Mouse (Mus musculus): ENCODE measurements around the gene Epop. TPM values are rescaled to one million over a fixed set of nuclear protein-coding genes. Genes with fewer than 3 reads are reported as not detected.
A peak's percentile ranks its signal among the peaks of the same experiment; 100 is the strongest.

The Epop gene
- polyA plus RNA-seq, 1 experiment from 2014 or later, result 4.1 TPM

- Histone ChIP-seq H3K4me2 (peak overlapping the region; percentile 95), H3K9me3 (ENCODE audit: control insufficient read depth, low read length) (no peaks in the 10 kb centered on the region), H3K27ac (ENCODE audit: low read depth, low read length) (no peak overlapping the region), H3K36me3 (ENCODE audit: control insufficient read depth, insufficient read depth, low read length) (no peaks in the 10 kb centered on the region), H3K4me1 (replicated peaks; ENCODE audit: control insufficient read depth, insufficient read depth, low read length) (peaks cover 28% of the 10 kb centered on the region), H3K27me3 (replicated peaks; ENCODE audit: control insufficient read depth, insufficient read depth, low read length) (peaks cover 78% of the 10 kb centered on the region), H3K4me3 (ENCODE audit: low read depth, low read length) (peak overlapping the region; percentile 74), H3K9ac (ENCODE audit: low read depth, low read length) (peak overlapping the region; percentile 75)
- peak; percentile 18 for ATAC-seq (replicated peaks; ENCODE audit: low FRiP score)
- DNase-seq (ENCODE audit: low spot score), result peak; percentile 65
- WGBS, result under 1% methylated on average over 104 of the region's 106 CpGs
Measured at GRCm38 (mm10) chr11:97628568-97629518, 659 bp downstream of the Epop start.

- Histone ChIP-seq H3K4me3 (ENCODE audit: low read depth, low read length) (peak overlapping the region; percentile 74), H3K27ac (ENCODE audit: low read depth, low read length) (no peak overlapping the region), H3K27me3 (replicated peaks; ENCODE audit: control insufficient read depth, insufficient read depth, low read length) (peaks cover 84% of the 10 kb centered on the region), H3K4me1 (replicated peaks; ENCODE audit: control insufficient read depth, insufficient read depth, low read length) (peaks cover 28% of the 10 kb centered on the region), H3K36me3 (ENCODE audit: control insufficient read depth, insufficient read depth, low read length) (no peaks in the 10 kb centered on the region), H3K9ac (ENCODE audit: low read depth, low read length) (peak overlapping the region; percentile 75; the same call in 1 of the 2 replicates), H3K9me3 (ENCODE audit: control insufficient read depth, low read length) (no peaks in the 10 kb centered on the region), H3K4me2 (peak overlapping the region; percentile 95)
- ATAC-seq (replicated peaks; ENCODE audit: low FRiP score) (no peak), DNase-seq (ENCODE audit: low spot score) (peak; percentile 69)
- WGBS, result 1% methylated on average over 28 of the region's 28 CpGs
Measured at GRCm38 (mm10) chr11:97628303-97628567, 1.3 kb downstream of the Epop start.

GRCm38 (mm10) chr11:97627556-97628302 is 1.8 kb downstream of the Epop start:
- H3K9me3 ChIP-seq (ENCODE audit: control insufficient read depth, low read length), result no peaks in the 10 kb centered on the region
- peaks cover 28% of the 10 kb centered on the region for H3K4me1 ChIP-seq (replicated peaks; ENCODE audit: control insufficient read depth, insufficient read depth, low read length)
- H3K9ac ChIP-seq (ENCODE audit: low read depth, low read length), result no peak overlapping the region
- H3K27me3 ChIP-seq (replicated peaks; ENCODE audit: control insufficient read depth, insufficient read depth, low read length), result peaks cover 84% of the 10 kb centered on the region
- H3K4me3 ChIP-seq (ENCODE audit: low read depth, low read length), result peak overlapping the region; percentile 74
- 6% methylated on average over 30 of the region's 30 CpGs for WGBS
- no peak overlapping the region for H3K27ac ChIP-seq (ENCODE audit: low read depth, low read length)
- ATAC-seq (replicated peaks; ENCODE audit: low FRiP score) (no peak), DNase-seq (ENCODE audit: low spot score) (no peak)
- no peaks in the 10 kb centered on the region for H3K36me3 ChIP-seq (ENCODE audit: control insufficient read depth, insufficient read depth, low read length)
- peak overlapping the region; percentile 95 for H3K4me2 ChIP-seq

GRCm38 (mm10) chr11:97626850-97627249 is 2.7 kb downstream of the Epop start:
- Histone ChIP-seq H3K4me3 (ENCODE audit: low read depth, low read length) (no peak overlapping the region), H3K9me3 (ENCODE audit: control insufficient read depth, low read length) (no peaks in the 10 kb centered on the region), H3K4me2 (peak overlapping the region; percentile 95), H3K36me3 (ENCODE audit: control insufficient read depth, insufficient read depth, low read length) (no peaks in the 10 kb centered on the region), H3K27me3 (replicated peaks; ENCODE audit: control insufficient read depth, insufficient read depth, low read length) (peaks cover 84% of the 10 kb centered on the region), H3K9ac (ENCODE audit: low read depth, low read length) (no peak overlapping the region), H3K27ac (ENCODE audit: low read depth, low read length) (no peak overlapping the region), H3K4me1 (replicated peaks; ENCODE audit: control insufficient read depth, insufficient read depth, low read length) (peaks cover 28% of the 10 kb centered on the region)
- no peak for ATAC-seq (replicated peaks; ENCODE audit: low FRiP score)
- WGBS, result 14% methylated on average over 10 of the region's 10 CpGs
- no peak for DNase-seq (ENCODE audit: low spot score)

- 26% methylated on average over 13 of the region's 13 CpGs for WGBS
- Histone ChIP-seq H3K4me2 (no peak overlapping the region), H3K4me1 (replicated peaks; ENCODE audit: control insufficient read depth, insufficient read depth, low read length) (peaks cover 28% of the 10 kb centered on the region), H3K9me3 (ENCODE audit: control insufficient read depth, low read length) (no peaks in the 10 kb centered on the region), H3K36me3 (ENCODE audit: control insufficient read depth, insufficient read depth, low read length) (no peaks in the 10 kb centered on the region), H3K9ac (ENCODE audit: low read depth, low read length) (no peak overlapping the region), H3K4me3 (ENCODE audit: low read depth, low read length) (no peak overlapping the region), H3K27me3 (replicated peaks; ENCODE audit: control insufficient read depth, insufficient read depth, low read length) (peaks cover 81% of the 10 kb centered on the region), H3K27ac (ENCODE audit: low read depth, low read length) (no peak overlapping the region)
- ATAC-seq (replicated peaks; ENCODE audit: low FRiP score), result no peak
- DNase-seq (ENCODE audit: low spot score), result no peak
Measured at GRCm38 (mm10) chr11:97626431-97626830, 3.1 kb downstream of the Epop start.

- no peak for ATAC-seq (replicated peaks; ENCODE audit: low FRiP score)
- DNase-seq (ENCODE audit: low spot score), result no peak
- 55% methylated on average over 5 of the region's 5 CpGs for WGBS
- Histone ChIP-seq H3K36me3 (ENCODE audit: control insufficient read depth, insufficient read depth, low read length) (no peaks in the 10 kb centered on the region), H3K4me2 (no peak overlapping the region), H3K4me3 (ENCODE audit: low read depth, low read length) (no peak overlapping the region), H3K9ac (ENCODE audit: low read depth, low read length) (no peak overlapping the region), H3K4me1 (replicated peaks; ENCODE audit: control insufficient read depth, insufficient read depth, low read length) (peaks cover 28% of the 10 kb centered on the region), H3K27ac (ENCODE audit: low read depth, low read length) (no peak overlapping the region), H3K27me3 (replicated peaks; ENCODE audit: control insufficient read depth, insufficient read depth, low read length) (peaks cover 72% of the 10 kb centered on the region), H3K9me3 (ENCODE audit: control insufficient read depth, low read length) (no peaks in the 10 kb centered on the region)
Measured at GRCm38 (mm10) chr11:97625551-97625950, 4.0 kb downstream of the Epop start.

- Histone ChIP-seq H3K9me3 (ENCODE audit: control insufficient read depth, low read length) (no peaks in the 10 kb centered on the region), H3K4me2 (no peak overlapping the region), H3K9ac (ENCODE audit: low read depth, low read length) (no peak overlapping the region), H3K36me3 (ENCODE audit: control insufficient read depth, insufficient read depth, low read length) (no peaks in the 10 kb centered on the region), H3K4me1 (replicated peaks; ENCODE audit: control insufficient read depth, insufficient read depth, low read length) (peaks cover 12% of the 10 kb centered on the region), H3K4me3 (ENCODE audit: low read depth, low read length) (no peak overlapping the region), H3K27ac (ENCODE audit: low read depth, low read length) (no peak overlapping the region), H3K27me3 (replicated peaks; ENCODE audit: control insufficient read depth, insufficient read depth, low read length) (peaks cover 50% of the 10 kb centered on the region)
- no peak for DNase-seq (ENCODE audit: low spot score)
- ATAC-seq (replicated peaks; ENCODE audit: low FRiP score), result no peak
- WGBS, result 56% methylated on average over 9 of the region's 9 CpGs
Measured at GRCm38 (mm10) chr11:97623166-97623565, 6.3 kb downstream of the Epop start.

- Histone ChIP-seq H3K4me1 (replicated peaks; ENCODE audit: control insufficient read depth, insufficient read depth, low read length) (peaks cover 12% of the 10 kb centered on the region), H3K36me3 (ENCODE audit: control insufficient read depth, insufficient read depth, low read length) (no peaks in the 10 kb centered on the region), H3K4me2 (no peak overlapping the region), H3K27ac (ENCODE audit: low read depth, low read length) (no peak overlapping the region), H3K27me3 (replicated peaks; ENCODE audit: control insufficient read depth, insufficient read depth, low read length) (peaks cover 46% of the 10 kb centered on the region), H3K4me3 (ENCODE audit: low read depth, low read length) (no peak overlapping the region), H3K9me3 (ENCODE audit: control insufficient read depth, low read length) (no peaks in the 10 kb centered on the region), H3K9ac (ENCODE audit: low read depth, low read length) (no peak overlapping the region)
- 5% methylated on average over 6 of the region's 6 CpGs for WGBS
- ATAC-seq (replicated peaks; ENCODE audit: low FRiP score), result no peak
- DNase-seq (ENCODE audit: low spot score), result peak; percentile 56
Measured at GRCm38 (mm10) chr11:97622440-97622839, 7.1 kb downstream of the Epop start.

All from liver, embryonic 11.5 days (tissue).